Mouse (Mus musculus): ENCODE data around the gene Ubqln4.
"Not testable (repeated sequence)": the region's sequence is repeated elsewhere in the genome, so short reads cannot be mapped to it uniquely, and the experiment has no call there.

The Ubqln4 gene

DNA sequence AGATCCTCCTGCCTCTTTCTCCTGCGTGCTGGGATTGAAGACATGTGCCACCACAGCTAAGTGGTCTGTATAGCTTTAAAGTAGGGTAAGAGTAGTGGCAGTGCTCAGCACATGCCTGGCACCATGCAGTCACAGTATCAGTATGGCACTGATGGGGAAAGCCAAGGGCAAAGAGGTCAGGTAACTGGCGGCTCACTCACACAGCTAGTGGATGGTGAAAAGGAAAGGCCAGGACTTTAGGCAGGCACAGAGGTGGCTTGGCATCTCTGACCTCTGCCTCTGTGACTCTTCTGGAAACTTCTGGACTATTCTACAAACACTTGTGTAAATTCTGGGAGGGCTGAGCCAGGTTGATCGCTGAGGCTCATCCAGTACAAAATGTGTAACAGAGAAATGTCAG is 12.6 kb downstream of the Ubqln4 start:
- DNase-seq (ENCODE audit: extremely low read depth, low read depth) = no peak

DNA sequence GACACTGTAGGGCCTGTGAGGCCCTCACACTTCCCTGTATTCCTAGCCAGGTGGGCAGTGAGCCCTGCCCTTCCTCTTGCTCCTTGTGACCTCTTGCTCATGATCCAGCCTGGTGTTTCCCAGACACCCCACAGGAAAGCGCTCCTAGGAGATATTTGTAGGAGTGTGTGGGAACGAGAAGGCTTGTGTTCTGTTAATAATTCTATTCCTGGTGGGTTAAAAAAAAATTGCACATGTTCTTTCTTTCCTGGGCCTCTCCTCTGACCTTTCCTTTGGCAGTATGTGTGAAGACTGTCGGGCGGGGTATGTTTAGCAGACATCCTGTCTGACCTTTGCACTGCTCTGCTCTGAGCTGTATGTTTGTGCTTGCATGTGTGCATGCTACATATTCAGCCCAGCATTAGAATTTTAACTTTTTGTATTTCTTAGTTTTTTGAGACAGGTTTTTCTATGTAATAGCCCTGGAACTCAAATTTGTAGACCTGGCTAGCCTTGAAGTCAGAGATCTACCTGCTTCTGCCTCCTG is 13.0 kb downstream of the Ubqln4 start:
- DNase-seq (ENCODE audit: extremely low read depth, low read depth) = no peak

DNA sequence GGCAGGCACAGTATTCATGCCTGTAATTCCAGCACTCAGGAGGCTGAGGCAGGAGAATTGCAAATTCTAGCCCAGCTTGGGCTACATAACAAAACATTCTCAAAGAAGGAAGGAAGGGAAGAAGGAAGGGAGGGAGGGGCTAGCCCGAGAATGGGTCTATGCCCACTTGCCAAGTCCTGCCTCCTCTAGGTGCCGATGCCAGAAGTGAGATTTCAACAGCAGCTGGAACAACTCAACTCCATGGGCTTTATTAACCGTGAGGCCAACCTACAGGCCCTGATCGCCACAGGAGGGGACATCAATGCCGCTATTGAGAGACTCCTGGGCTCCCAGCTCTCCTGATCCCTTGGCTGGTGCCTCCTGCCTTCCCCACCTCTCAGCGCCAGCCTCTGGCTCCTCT is 14.3 kb downstream of the Ubqln4 start:
- DNase-seq (ENCODE audit: extremely low read depth, low read depth) = no peak

DNA sequence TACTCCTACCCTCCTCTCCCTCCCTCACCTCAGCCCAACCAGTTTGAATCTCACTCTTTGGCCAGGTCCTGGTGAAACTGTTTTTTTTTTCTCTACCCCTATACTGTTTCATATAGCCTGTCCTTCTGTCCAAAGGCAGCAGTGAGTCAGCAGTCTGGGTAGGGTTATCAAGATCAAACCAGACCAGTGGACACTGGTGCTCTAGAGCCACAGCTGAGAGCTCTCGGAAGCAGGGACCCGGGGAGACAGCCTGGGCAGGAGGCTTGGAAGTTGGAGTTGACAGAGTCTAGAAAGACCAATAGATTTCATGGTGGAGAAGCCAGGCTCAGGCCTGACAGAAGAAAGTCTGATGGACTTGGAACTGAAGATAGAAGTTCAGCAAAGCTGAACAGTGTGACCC is 15.1 kb downstream of the Ubqln4 start:
- no peak for DNase-seq (ENCODE audit: extremely low read depth, low read depth)

DNA sequence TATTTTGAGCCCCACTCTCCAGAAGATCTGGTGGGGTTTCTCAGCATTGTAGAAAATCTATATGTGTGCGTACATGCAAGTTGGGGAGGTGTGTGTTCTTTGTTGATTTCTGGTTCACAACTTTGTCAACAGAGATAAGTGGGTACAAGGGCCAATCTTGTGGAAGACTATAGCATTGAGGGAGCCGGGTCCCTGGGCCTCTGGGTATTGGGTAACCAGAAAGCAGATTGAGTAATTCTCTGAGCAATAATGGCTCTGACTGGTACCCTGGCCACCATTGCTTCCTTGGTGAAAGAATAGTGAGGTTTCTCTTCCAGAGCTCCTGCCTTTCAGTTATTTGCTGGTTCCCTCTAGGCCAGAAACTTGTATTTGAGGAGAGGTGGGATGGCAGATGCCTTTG is 15.5 kb downstream of the Ubqln4 start:
- no peak for DNase-seq (ENCODE audit: extremely low read depth, low read depth)

DNA sequence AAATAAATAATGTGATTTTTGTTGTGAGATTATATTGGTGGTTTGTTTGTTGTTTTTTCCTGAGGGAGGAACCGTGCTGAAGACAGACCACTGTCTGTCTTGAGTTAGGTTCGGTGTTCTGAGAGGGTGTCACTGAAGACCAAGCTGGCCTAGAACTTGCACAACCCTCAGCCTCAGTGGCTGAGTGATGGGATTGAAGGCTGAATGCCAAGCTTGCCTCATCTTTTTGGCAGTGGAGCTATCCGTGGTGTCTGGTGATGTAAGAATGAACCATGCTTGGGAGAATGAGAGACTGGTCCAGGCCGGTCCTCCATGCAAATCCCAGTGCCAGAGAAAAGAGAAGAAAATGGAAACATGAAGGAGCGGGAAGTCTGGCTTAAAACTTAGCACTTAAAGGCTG is 16.1 kb downstream of the Ubqln4 start:
- no peak for DNase-seq (ENCODE audit: extremely low read depth, low read depth)

DNA sequence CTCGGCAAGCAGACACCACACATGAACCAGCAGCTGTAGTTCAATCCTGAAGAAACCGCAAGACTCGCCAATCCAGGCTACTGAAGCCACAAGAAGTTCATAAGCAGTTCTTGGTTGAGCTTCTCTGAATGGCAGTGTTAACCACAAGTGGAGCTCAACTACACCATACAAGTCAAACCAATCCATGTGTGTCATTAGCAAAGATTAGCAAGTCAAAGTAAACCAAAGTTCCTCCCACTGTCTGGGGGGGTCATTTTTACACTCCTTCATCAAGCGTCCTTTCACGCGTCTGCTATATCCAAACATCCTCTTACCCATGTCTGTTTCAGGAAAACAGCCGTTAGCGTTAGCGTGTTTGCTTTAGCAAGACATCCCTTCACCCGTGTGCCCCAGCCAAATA is 16.8 kb downstream of the Ubqln4 start:
- no peak for DNase-seq (ENCODE audit: extremely low read depth, low read depth)

DNA sequence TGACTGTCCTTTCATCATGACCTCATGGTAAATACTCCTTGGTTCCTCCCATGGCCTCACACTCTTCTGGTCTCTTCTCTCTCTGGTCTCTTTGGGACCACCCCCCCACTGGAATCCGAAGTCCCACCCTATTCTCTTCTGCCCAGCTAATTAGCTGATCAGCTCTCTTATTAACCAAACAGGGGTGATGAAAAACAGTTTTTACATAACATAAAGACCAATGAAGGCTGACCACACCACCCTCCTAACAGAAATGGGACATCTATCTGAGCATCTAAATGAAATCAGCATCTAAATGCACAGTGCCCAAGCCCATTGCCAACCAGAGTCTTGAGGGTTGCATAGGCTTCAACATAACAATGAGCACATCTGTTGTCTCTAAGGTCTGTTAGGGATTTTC is 18.3 kb downstream of the Ubqln4 start:
- no peak for DNase-seq (ENCODE audit: extremely low read depth, low read depth)

DNA sequence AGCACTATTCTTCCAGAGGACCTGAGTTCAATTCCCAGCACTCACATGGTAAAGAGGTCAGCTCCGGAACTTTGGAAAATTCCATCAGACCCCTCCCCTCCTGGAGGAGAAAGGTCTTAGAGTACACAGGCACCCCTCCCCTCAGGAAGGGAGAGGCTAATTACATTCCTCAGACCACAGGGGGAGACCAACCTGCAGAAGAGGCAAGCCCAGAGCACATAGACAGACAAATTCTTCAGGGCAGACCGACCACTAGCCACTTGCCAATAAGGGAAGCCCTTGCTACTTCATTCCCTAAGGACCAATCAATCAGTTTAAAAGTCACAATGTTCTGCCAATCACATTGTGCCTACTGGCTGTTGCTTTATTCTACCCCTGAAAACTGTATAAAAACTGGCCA is 19.3 kb downstream of the Ubqln4 start:
- no peak for DNase-seq (ENCODE audit: extremely low read depth, low read depth)

DNA sequence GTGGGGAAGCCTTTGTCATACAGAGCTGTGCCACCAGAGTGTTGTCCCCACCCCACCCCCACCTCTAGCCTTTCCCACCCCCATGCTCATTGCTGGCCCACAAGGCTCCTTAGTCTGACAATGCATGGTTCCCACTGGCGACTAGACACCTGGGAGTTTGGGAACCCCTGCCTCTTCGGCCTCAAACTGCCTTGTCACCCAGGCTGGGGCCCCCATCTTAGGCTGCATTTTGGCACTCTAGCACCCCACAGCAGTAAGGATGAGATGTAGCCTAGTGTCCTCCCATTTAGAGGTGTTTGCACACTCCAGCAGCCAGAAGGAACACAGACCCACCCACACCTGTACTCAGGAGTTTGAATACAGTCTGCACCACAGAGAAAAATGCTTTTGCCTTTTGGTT is 20.3 kb downstream of the Ubqln4 start:
- no peak for DNase-seq (ENCODE audit: extremely low read depth, low read depth)

DNA sequence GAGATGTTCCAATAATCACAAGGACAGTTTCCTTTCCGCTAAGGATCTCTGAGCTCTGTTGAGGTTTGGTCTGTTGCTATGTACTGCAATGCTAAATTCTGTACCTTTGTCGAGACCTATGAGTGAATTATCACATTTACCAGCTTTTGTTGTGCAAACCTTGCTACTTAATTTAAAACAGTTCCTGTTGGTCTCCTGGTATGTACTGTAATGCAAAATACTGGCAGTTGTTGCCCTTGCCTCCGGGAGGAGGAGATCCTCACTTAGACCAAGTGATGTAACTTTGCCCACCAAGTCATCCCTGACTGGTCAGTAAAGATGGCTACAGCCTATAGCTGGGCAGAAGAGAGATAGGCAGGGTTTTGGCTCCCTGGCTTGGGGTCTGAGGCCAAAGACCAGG is 22.0 kb downstream of the Ubqln4 start, which contains the start of gene Ssr2:
Gene Ssr2, plus strand, starts transcription at position 337 of the 400 bp plus-strand sequence.
- no peak for DNase-seq (ENCODE audit: extremely low read depth, low read depth)

DNA sequence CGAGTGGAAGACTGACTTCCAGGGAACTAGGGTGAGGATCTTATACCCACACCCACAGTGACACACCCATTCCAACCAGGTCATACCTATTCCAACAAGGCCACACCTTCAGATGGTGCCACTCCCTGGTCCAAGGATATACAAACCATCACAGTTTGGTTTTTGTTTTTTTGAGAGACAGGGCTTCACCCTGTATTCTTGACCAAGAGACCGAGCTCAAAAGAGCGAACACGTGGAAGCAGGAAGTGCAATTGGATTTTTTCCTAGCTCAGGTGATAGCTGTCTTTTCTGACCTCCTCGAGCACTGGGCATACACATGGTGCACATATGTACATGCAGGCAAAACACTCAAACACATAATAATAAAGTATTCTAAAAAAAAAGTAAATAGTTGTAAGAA is 24.3 kb downstream of the Ubqln4 start:
- not testable (repeated sequence) for DNase-seq (ENCODE audit: extremely low read depth, low read depth)

DNA sequence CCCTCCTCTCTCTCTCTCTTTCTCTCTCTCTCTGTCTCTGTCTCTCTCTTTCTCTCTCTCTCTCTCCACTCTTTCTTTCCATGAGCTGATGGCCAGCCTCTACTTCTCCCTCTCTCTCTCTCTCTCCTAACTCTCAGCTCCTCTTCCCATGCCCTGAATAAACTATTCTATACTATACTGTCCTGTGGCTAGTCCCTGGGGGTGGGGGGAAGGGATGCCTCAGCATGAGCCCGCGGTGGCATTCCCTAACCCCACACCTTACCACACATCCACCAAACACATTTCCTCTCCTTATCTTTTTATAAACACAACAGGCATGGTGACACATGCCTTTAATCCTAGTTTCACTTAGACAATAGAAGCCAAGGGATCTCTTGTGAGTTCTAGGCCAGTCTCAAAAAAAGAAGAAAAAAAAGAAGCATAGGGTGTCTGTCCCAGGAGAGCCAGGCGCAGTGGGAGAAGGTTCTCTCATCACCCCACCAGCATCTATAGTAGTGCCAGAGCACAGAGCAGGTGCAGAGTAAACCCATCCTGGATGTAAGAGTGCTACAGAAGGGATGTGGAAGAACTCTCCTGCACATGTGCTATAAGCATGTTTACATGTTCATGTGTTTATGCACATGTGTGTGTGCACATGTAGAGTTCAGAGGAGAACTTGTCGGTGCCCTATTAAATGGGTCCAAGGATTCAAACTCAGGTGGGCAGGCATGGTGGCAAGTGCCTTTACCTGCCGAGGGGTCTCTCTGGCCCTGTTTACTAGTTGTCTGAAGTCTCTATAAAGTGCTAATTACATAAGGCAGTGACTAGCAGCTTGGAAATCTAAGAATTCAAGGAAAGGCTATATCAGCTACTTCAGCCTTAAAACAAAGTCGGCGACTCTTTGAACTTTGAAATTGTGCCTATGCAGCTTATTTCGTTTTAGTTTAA is 25.2 kb downstream of the Ubqln4 start:
- DNase-seq (ENCODE audit: extremely low read depth, low read depth) = no peak

DNA sequence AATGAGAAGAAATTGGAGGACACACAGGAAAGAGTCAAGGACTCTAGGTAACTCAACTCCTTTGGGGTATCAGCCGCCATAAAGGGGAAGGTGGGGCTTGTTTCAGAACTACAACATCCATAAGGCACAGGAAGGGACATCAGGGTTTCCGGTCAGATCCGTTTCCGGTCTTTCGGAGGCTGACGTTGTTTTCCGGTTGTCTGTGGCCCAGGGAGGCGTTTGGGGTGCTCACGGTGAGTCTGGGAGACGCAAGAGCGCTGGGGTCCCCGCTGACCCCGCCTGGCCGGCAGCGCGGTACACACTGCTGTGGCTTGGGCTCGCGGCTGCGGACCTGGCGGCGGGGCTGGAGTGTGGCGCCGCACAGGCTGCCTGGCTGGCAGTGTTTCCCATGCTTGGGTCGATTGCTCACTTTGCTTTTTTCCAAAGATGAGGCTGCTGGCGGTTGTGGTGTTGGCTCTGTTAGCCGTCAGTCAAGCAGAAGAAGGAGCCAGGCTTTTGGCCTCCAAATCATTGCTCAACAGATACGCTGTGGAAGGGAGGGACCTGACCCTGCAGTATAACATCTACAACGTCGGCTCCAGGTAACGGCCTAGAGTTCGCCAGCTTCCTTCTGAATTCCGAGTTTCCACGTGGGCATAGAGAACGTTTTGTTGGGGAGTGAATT is 26.0 kb downstream of the Ubqln4 start:
- DNase-seq (ENCODE audit: extremely low read depth, low read depth) = peak; percentile 93

DNA sequence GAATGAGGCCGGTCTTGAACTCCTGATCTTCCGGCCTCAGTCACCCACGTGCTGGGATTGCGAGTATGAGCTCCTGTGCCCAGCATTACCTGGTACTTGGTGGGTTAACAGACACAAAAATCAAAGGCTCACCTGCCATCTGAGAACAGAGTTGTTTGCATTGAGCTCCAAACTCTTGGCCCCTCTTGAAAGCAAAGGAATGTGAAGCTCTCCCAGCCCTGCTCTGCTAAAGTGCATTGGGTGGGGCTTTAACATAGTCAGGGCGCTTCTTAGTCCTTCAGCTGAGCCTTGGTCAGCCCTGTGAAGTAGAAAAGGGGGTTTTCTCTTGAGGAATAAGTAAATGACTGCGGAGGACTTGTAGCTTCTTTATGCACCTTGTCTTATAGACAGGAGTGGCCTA is 32.2 kb downstream of the Ubqln4 start:
- DNase-seq (ENCODE audit: extremely low read depth, low read depth) = no peak

DNA sequence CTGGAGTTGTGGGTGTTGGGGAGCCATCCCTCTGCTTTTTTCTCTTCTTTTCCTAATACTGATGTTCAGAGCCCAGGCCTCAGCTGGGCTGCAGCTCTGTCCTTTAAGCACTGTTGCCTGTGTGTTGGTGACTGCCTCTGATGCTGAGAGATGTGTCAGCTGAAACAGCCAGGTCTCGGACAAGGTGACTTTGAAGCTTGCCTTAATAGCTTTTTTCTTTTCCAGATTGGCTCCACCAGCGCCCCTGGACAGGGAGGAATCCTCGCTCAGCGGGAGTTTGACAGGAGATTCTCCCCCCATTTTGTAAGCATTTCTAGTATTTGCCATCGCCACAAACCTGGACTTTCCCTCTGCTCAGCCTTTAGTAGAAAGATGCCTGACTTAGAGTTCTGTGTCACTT is 33.1 kb downstream of the Ubqln4 start:
- no peak for DNase-seq (ENCODE audit: extremely low read depth, low read depth)

DNA sequence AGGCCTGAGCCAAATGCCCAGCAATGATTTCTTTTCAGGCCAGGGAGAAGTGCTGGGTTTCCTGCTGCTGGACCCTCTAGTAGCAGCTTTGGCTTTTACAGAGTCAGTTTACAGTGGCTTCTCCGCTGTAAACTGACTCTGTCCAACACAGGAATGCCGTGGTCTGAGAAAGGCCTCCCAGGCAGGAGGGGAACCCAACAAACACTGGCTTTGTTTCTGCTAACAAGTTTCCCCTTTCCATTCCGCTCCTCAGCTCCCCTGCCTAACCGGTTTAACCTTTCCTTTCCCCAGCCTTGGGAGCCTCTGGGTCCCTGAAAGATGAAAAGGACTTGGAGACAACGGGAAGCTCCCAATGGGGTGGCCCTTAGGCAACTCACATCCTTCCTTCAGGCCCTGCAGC is 36.7 kb downstream of the Ubqln4 start:
- no peak for DNase-seq (ENCODE audit: extremely low read depth, low read depth)

DNA sequence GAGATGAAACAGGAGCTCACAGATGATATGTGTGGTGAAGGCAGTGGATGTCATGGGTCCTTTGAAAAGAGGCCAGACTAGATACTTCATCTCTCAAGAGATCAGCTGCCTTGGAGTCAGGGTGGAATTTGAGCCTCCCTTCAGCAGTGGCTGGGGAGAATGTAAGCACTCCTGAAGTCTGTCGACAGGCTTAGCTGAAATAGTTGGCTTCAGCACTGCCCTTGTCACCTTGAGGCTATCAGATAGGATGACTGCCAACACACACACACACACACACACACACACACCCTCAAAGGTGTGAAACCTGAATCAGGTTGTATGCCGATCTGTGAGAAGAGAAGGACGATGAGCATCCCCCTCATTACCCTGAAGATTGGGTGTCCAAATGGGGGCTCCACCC is 37.5 kb downstream of the Ubqln4 start:
- DNase-seq (ENCODE audit: extremely low read depth, low read depth) = no peak

DNA sequence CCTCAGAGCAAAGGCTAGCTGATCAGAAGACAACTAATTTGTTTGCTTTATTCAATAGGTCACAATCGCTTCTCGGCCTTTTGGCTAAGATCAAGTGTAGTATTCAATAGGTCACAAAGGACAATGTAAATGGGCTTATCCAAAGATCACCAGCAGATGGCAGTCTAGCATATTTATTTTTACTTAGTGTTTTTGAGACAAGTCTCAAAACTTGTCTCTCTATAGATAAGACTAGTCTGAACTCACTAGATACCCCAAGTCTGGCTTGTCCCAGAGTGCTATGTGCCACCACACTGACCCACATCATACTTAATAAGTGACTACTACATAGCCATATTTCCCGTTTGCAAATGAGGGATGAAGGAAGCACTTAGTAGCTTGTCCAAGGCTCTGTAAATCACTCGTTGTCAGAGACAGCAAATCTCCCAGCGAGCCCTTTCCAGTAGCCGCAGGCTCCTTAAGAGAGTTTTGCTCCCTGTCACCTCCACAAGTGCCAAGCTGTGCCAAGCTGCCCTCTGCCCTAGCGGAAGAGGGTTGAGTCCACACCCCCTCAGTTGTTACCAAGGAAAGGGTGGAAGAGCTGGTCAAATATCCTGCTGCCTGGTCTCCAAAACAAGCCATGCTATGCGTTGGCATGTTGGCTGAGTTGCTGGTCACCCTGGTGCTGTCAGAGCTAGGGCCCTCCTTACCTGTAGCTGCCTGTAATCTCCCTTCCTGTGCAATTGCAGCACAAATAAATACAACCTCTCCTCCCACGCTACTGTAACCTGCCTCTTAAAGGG is 38.6 kb downstream of the Ubqln4 start:
- DNase-seq (ENCODE audit: extremely low read depth, low read depth) = peak; percentile 87

DNA sequence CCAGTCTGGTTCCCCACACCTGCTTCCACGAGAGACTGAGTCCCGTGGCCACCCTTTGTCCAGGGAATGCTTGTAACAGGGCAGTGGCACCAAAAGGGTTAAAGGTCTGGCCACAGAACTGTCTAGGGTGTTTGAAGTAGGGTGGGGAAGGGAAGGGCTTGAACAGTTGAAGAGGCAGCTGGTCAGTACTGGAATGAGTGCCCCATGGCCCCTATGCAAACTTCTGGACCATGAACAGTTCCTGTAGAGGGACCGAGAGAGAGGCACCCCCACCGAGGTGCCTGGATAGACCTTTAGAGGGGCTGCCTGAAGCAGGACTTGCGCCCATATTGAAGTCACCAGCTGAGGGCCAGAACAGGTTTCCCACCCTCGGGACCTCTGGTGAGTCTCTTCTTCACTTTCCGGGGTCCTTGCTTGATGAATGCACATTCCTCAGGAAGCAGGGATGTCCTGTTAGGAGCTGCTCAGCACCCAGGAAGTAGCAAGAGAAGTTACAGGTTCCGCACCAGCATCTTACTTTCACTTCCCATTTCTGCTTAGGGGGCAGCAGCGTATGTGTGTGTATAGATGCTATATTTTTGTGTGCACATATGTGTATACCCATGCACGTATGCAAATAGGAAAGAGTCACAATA is 39.5 kb downstream of the Ubqln4 start:
- peak; percentile 44 for DNase-seq (ENCODE audit: extremely low read depth, low read depth)

DNA sequence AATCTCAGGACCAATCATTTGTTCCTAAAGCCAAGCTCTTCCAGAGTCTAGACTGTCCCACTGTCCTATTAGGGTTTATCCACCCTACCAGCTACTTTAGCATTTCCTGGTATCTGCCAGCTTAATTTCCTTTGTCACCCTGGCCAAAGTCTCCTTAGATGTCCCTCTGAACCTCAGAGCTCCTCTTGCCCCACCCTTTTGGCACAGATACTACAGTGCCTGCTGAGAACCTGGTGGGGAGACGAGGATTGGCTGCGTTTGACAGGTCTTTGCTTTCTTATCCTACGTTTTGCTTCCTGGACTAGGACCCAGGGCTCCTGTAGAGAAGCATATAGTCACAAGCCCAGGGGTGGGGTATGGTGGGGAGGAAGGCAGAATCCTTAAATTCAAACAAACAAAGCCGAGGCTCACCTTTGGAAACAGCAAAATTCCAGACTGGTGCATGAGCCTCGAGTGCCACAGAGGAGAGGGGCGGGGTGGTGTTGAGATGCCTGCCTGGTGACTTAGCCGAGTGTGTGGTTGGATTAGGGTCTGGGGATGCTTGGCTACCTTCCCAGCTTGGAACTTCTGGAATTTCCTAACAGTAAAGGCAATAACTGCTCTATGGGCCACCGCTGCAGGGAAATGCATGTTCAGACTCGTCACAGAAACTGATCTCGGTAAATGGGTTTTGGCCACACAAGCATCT is 40.5 kb downstream of the Ubqln4 start:
- DNase-seq (ENCODE audit: extremely low read depth, low read depth) = no peak

Data from MEL-GATA-1-ER (cell line).